Mouse (Mus musculus): ENCODE results near the gene Eps8. TPM values are rescaled to one million over a fixed set of nuclear protein-coding genes. Genes with fewer than 3 reads are reported as not detected.

Gene Eps8
- polyA plus RNA-seq, 1 experiment from 2014 or later, result 4.8 TPM

DNA sequence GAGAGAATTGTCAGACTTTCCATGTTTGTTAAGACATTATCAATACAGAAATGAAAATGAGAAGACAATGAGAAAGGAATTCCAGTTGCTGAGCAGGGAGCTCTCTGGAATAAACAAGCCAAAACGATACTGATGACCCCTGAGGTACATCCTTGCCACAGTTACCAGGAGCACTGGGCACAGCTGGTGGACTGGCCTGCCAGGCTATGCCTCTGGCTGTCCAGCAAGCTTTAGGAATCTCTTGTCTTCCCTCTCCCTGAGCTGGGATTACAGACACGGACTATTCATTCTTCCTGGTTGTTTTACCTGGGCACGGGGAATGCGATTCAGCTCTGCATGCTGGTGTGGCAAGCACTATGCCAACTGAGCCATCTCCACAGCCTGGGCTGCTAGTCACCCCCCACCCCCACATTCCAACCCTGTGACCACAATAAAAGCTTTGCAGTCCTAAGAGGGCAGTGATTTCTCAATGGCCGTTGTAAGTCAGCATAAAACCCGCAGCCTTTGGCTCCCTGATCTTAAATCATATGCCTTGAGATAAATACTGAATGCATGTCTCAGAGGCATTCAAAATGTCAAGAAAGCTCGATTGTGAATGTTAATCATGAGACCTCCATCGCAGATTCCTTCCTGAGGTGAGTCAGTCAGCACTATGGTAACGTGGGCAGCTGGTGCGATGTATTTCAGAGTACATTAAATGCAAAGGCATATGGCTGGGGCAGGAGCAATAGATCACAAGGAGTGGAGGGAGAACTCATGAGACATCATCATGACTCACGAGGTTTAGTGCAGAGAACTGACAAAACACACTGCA, 134.9 kb downstream of the Eps8 start:
- WGBS (ENCODE audit: insufficient replicate concordance), result 68% methylated on average over 11 of the region's 11 CpGs
- Histone ChIP-seq H3K27ac (ENCODE audit: low read depth) (no peak overlapping the region), H3K9ac (replicated peaks) (no peak overlapping the region), H3K4me1 (ENCODE audit: insufficient read depth) (no peaks in the 10 kb centered on the region), H3K27me3 (ENCODE audit: insufficient read depth, low read length) (0 out of 2 replicates have a peak, but pooled peaks cover 4% of the 10 kb centered on the region), H3K4me3 (ENCODE audit: low read depth, low read length) (no peak overlapping the region), H3K4me2 (ENCODE audit: low read depth, low read length) (no peak overlapping the region), H3K9me3 (ENCODE audit: low read length) (no peaks in the 10 kb centered on the region), H3K36me3 (replicated peaks; ENCODE audit: insufficient read depth, low read length) (no peaks in the 10 kb centered on the region)
- DNase-seq, result no peak
- TF ChIP-seq CTCF (IDR thresholded peaks at IDR 0.05; ENCODE audit: low read depth) (no peak), EP300 (IDR thresholded peaks at IDR 0.05; ENCODE audit: low read depth) (no peak)
- no peak for ATAC-seq

DNA sequence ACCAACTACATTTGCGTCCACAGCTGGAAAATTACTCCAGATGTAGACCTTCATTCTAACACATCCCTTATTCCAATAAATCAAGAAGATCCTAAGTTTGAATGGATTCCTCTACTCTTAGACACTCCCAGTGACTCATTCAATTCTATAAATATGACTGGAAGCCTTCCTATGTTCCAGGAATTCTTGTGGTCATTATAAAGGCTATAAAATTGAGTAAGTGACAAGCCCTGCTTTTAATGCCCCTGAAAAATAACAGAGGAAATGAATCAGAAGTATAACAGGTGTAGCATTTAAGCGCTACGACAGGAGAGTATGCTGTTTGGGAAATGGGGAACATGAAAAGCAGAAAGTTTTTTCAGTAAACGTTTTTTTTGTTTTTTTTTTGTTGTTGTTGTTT, 139.8 kb downstream of the Eps8 start:
- H3K9me3 ChIP-seq (ENCODE audit: low read length), result no peaks in the 10 kb centered on the region
- no peak for DNase-seq
- H3K9ac ChIP-seq (replicated peaks), result no peak overlapping the region
- no peak overlapping the region for H3K4me3 ChIP-seq (ENCODE audit: low read depth, low read length)
- no peak for ATAC-seq
- no peak overlapping the region for H3K27ac ChIP-seq (ENCODE audit: low read depth)
- no peak for TF ChIP-seq CTCF (IDR thresholded peaks at IDR 0.05; ENCODE audit: low read depth)
- H3K4me2 ChIP-seq (ENCODE audit: low read depth, low read length), result no peak overlapping the region
- WGBS (ENCODE audit: insufficient replicate concordance), result 76% methylated on average over 4 of the region's 4 CpGs
- no peaks in the 10 kb centered on the region for H3K4me1 ChIP-seq (ENCODE audit: insufficient read depth)
- no peaks in the 10 kb centered on the region for H3K36me3 ChIP-seq (replicated peaks; ENCODE audit: insufficient read depth, low read length)
- 0 out of 2 replicates have a peak, but pooled peaks cover 4% of the 10 kb centered on the region for H3K27me3 ChIP-seq (ENCODE audit: insufficient read depth, low read length)

- Histone ChIP-seq H3K4me2 (ENCODE audit: low read depth, low read length) (no peak overlapping the region), H3K27me3 (ENCODE audit: insufficient read depth, low read length) (no peaks in the 10 kb centered on the region), H3K36me3 (replicated peaks; ENCODE audit: insufficient read depth, low read length) (no peaks in the 10 kb centered on the region), H3K4me3 (ENCODE audit: low read depth, low read length) (no peak overlapping the region), H3K9ac (replicated peaks) (no peak overlapping the region), H3K27ac (ENCODE audit: low read depth) (no peak overlapping the region), H3K9me3 (ENCODE audit: low read length) (no peaks in the 10 kb centered on the region), H3K4me1 (ENCODE audit: insufficient read depth) (no peaks in the 10 kb centered on the region)
- 39% methylated on average over 5 of the region's 5 CpGs for WGBS (ENCODE audit: insufficient replicate concordance)
- DNase-seq (no peak), ATAC-seq (no peak)
- TF ChIP-seq CTCF (IDR thresholded peaks at IDR 0.05; ENCODE audit: low read depth) (no peak), EP300 (IDR thresholded peaks at IDR 0.05; ENCODE audit: low read depth) (peak; percentile 34; the same call in 1 of the 2 replicates)
Observed at GRCm38 (mm10) chr6:137512753-137513152, 141.9 kb downstream of the Eps8 start.

DNA sequence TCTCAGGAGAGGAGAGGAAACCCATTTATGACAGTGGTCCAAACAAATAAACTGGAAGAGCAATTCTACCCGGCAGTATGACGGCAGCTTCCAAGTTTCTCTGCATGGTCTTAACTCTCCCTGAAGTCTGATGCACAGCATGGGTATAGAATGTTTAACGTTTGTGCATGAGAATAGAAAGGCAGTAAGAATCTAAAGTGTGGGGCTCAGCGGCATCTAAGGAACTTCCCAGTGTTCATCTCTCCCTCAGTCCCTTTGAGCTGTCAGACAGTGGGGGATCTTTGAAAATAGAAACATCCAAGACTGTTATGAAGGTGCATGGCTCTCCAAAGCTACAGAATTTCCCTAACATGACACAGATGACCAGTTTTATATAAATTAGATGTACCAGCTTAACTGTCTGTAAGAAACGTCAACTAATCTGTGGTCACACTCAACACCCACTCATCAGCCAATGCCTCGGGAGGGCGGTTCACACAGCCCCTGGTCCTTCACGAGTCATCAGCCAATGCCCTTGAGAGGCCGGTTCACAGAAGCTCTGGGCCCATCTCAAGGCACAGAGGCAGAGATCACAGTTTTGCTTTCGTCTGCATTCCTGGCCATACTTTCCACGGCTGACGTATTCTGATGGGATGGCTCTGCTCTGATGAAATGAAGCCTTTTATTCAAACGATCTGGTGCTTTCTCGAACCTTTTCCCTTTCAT, 145.2 kb downstream of the Eps8 start:
- no peak overlapping the region for H3K4me3 ChIP-seq (ENCODE audit: low read depth, low read length)
- no peak overlapping the region for H3K27ac ChIP-seq (ENCODE audit: low read depth)
- no peaks in the 10 kb centered on the region for H3K27me3 ChIP-seq (ENCODE audit: insufficient read depth, low read length)
- DNase-seq, result no peak
- H3K9me3 ChIP-seq (ENCODE audit: low read length), result no peaks in the 10 kb centered on the region
- no peak overlapping the region for H3K4me2 ChIP-seq (ENCODE audit: low read depth, low read length)
- 76% methylated on average over 14 of the region's 14 CpGs for WGBS (ENCODE audit: insufficient replicate concordance)
- TF ChIP-seq EP300 (IDR thresholded peaks at IDR 0.05; ENCODE audit: low read depth) (no peak), CTCF (IDR thresholded peaks at IDR 0.05; ENCODE audit: low read depth) (no peak)
- ATAC-seq, result no peak
- no peaks in the 10 kb centered on the region for H3K4me1 ChIP-seq (ENCODE audit: insufficient read depth)
- H3K36me3 ChIP-seq (replicated peaks; ENCODE audit: insufficient read depth, low read length), result no peaks in the 10 kb centered on the region
- H3K9ac ChIP-seq (replicated peaks), result no peak overlapping the region

DNA sequence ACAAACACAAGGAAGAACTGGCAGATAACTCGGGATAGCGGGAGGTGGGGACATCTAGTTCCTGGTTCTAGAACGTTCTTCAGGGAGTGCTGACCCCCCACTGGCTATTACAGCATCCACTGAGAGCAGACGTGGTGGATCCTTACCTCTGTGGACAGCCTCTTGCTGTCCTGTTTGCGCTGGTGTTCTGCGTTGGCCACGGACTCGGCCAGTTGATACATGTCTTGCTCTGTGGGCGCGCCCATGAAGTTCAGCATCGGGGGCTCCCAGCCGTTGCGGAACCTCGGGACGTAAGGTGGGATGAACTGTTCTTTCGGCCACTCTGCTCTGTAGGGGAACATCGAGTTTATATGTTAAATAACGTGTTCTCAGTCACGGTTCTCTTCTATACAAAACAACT, 145.7 kb downstream of the Eps8 start:
- H3K9ac ChIP-seq (replicated peaks), result no peak overlapping the region
- ATAC-seq (no peak), DNase-seq (no peak)
- WGBS (ENCODE audit: insufficient replicate concordance), result 86% methylated on average over 19 of the region's 19 CpGs
- TF ChIP-seq EP300 (IDR thresholded peaks at IDR 0.05; ENCODE audit: low read depth) (no peak), CTCF (IDR thresholded peaks at IDR 0.05; ENCODE audit: low read depth) (no peak)
- no peak overlapping the region for H3K4me2 ChIP-seq (ENCODE audit: low read depth, low read length)
- H3K4me3 ChIP-seq (ENCODE audit: low read depth, low read length), result no peak overlapping the region
- no peak overlapping the region for H3K27ac ChIP-seq (ENCODE audit: low read depth)
- H3K27me3 ChIP-seq (ENCODE audit: insufficient read depth, low read length), result no peaks in the 10 kb centered on the region
- no peaks in the 10 kb centered on the region for H3K4me1 ChIP-seq (ENCODE audit: insufficient read depth)
- H3K9me3 ChIP-seq (ENCODE audit: low read length), result no peaks in the 10 kb centered on the region
- H3K36me3 ChIP-seq (replicated peaks; ENCODE audit: insufficient read depth, low read length), result no peaks in the 10 kb centered on the region

DNA sequence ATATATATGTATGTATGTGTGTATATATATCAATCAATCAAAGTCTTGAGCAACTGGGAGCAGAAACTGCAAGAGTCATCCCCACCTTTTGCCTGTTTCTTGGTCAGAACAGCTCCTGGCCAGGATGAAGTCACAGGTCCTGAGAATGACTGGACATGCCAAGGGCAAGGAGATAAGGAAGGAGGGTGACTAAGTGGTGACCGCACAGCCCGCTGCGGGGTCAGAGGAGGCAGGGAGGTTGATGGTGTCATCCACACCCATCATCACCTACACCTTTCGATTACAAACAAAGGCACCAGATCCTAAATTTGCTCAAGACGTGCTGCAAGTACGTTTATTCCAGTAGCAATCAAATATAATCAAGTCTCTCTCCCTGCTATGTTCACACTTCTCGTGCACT, 148.1 kb downstream of the Eps8 start:
- no peak for ATAC-seq
- DNase-seq, result no peak
- no peaks in the 10 kb centered on the region for H3K4me1 ChIP-seq (ENCODE audit: insufficient read depth)
- no peaks in the 10 kb centered on the region for H3K27me3 ChIP-seq (ENCODE audit: insufficient read depth, low read length)
- 83% methylated on average over 7 of the region's 7 CpGs for WGBS (ENCODE audit: insufficient replicate concordance)
- no peak overlapping the region for H3K27ac ChIP-seq (ENCODE audit: low read depth)
- TF ChIP-seq EP300 (IDR thresholded peaks at IDR 0.05; ENCODE audit: low read depth) (no peak), CTCF (IDR thresholded peaks at IDR 0.05; ENCODE audit: low read depth) (no peak)
- H3K9me3 ChIP-seq (ENCODE audit: low read length), result no peaks in the 10 kb centered on the region
- no peak overlapping the region for H3K4me2 ChIP-seq (ENCODE audit: low read depth, low read length)
- H3K4me3 ChIP-seq (ENCODE audit: low read depth, low read length), result no peak overlapping the region
- no peak overlapping the region for H3K9ac ChIP-seq (replicated peaks)
- H3K36me3 ChIP-seq (replicated peaks; ENCODE audit: insufficient read depth, low read length), result no peaks in the 10 kb centered on the region

All from liver, postnatal 0 days (tissue).